Mouse (Mus musculus) stomach, embryonic 16.5 days (tissue): ENCODE measurements around the gene Tmem25. TPM values are rescaled to one million over a fixed set of nuclear protein-coding genes. Genes with fewer than 3 reads are reported as not detected.
"Not testable (repeated sequence)": the region's sequence is repeated elsewhere in the genome, so short reads cannot be mapped to it uniquely, and the experiment has no call there.

ENCODE experiments used
- ATAC-seq: fragments of 200-750 bp; cut with Nextera tagmentation; 2 replicates; pipeline ENCODE4 v1.8.0; 2017; ENCODE audit warnings: moderate number of reproducible peaks, moderate TSS enrichment; ENCODE audit not compliant: insufficient read depth, low FRiP score
- H3K27ac ChIP-seq: fragments of 300-500 bp; sonication (generic); 2 replicates; pipeline ENCODE4 v1.5.1; 2014; ENCODE audit warnings: low read length
- H3K27me3 ChIP-seq: fragments of 300-500 bp; sonication (generic); 2 replicates; pipeline ENCODE4 v1.6.1; 2014; ENCODE audit warnings: low read length, control low read depth, mixed read lengths; ENCODE audit not compliant: control insufficient read depth, insufficient read depth
- H3K36me3 ChIP-seq: fragments of 300-500 bp; sonication (generic); 2 replicates; pipeline ENCODE4 v1.6.1; 2014; ENCODE audit warnings: low read length; ENCODE audit not compliant: control insufficient read depth, insufficient read depth
- H3K4me1 ChIP-seq: fragments of 300-500 bp; sonication (generic); 2 replicates; pipeline ENCODE4 v1.6.1; 2014; ENCODE audit warnings: low read length, control low read depth, mixed read lengths; ENCODE audit not compliant: control insufficient read depth, insufficient read depth
- H3K4me2 ChIP-seq: fragments of 300-500 bp; sonication (generic); 2 replicates; pipeline ENCODE4 v1.6.1; 2014; ENCODE audit warnings: low read depth, low read length, mixed read lengths
- H3K4me3 ChIP-seq: fragments of 300-500 bp; sonication (generic); replicated peaks from 2 replicates; pipeline ENCODE4 v1.5.1; 2014; ENCODE audit warnings: mild to moderate bottlenecking, low read length
- H3K9ac ChIP-seq: fragments of 300-500 bp; sonication (generic); 2 replicates; pipeline ENCODE4 v1.6.1; 2014; ENCODE audit warnings: low read length
- H3K9me3 ChIP-seq: fragments of 300-500 bp; sonication (generic); replicated peaks from 2 replicates; pipeline ENCODE4 v1.6.1; 2016; ENCODE audit warnings: low read length, control low read depth; ENCODE audit not compliant: control insufficient read depth
- WGBS: fragments of 180-500 bp; shearing (Covaris S2); extraction: QIAGEN DNeasy Blood & Tissue Kit; methylation state at CpG from one replicate; pipeline ENCODE4 v1.1.7; 2014; 5-methylcytosine and 5-hydroxymethylcytosine counted together
- polyA plus RNA-seq: library from polyadenylated mRNA; unstranded; fragments of >200 nt; fragmentation: Nextera tagmentation; extraction: Ambion mirVana; gene quantifications from 2 replicates; pipeline ENCODE4 v1.2.1, GENCODE M21; 2015

The Tmem25 gene
- polyA plus RNA-seq, 1 experiment from 2014 or later = 3.6 TPM

DNA sequence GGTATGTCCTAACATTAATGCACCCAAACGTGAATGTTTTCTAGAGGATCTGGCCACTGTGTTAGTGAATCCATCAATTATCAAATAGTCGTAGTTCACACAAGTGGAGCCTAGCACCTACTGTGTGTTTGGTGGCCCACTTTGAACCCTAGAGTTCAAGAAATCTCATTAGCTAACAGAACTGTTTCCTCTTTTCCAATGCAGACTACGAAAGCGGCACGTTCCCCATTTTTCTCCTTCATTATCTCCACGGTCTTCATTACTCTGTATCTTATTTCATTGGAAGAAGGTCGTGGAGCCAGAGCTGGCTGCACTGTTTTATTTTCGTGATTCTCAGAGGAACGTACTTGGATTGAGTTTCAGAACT lies 834 bp upstream of the Tmem25 start:
- H3K27me3 ChIP-seq = no peaks in the 10 kb centered on the region
- peak overlapping the region; percentile 80; the same call in 1 of the 2 replicates for H3K9ac ChIP-seq
- peak overlapping the region; percentile 96 for H3K4me2 ChIP-seq
- ATAC-seq = no peak
- peaks cover 12% of the 10 kb centered on the region for H3K4me1 ChIP-seq
- H3K36me3 ChIP-seq = no peaks in the 10 kb centered on the region
- H3K9me3 ChIP-seq = no peaks in the 10 kb centered on the region
- 26% methylated on average over 9 of the region's 9 CpGs for WGBS
- H3K27ac ChIP-seq = peak overlapping the region; percentile 82
- peak overlapping the region; percentile 70 for H3K4me3 ChIP-seq

DNA sequence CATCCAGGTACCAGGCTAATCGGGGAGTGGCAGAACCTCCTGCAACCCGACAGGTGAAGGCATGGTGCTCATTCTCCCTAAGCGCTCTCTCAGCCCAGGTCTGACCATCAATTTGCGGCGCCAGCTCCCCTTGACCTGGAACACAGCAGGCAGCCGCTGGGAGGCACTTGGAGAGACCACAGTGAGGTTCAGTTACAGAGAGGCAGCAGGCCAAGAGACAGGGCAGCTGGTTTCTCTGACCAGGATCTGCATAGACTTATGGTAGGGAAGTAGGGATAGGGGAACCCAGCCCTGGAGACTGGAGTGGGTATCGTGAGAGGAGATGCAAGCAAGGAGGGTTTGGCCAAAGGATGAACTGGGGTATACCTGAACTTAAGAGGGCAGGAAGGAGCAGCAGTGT lies 809 bp downstream of the Tmem25 start:
- Histone ChIP-seq H3K27ac (no peak overlapping the region), H3K36me3 (no peaks in the 10 kb centered on the region), H3K4me3 (no peak overlapping the region; the same call in 1 of the 2 replicates), H3K9me3 (no peaks in the 10 kb centered on the region), H3K9ac (no peak overlapping the region; the same call in 1 of the 2 replicates), H3K27me3 (no peaks in the 10 kb centered on the region), H3K4me1 (peaks cover 12% of the 10 kb centered on the region), H3K4me2 (peak overlapping the region; percentile 96; the same call in 1 of the 2 replicates)
- no peak for ATAC-seq
- 44% methylated on average over 7 of the region's 7 CpGs for WGBS

DNA sequence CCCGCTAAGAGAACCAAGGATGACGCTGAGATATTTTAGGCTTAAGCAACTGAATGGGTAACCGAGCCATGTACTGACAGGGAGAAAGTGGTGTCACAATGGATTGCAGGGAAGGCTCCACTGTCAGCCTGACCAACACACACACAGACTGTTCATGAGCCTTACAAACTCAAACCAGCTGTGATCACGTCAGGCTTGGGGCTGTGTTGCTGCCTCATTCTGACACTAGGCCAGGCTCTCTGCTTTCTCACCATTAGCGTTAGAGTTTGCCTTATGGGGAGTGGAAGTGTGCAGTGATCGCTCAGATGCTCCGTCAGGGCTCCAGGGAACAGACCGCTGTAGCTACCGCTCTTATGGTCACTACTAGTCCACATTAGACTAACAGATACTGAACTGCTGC lies 6.3 kb downstream of the Tmem25 start:
- Histone ChIP-seq H3K4me2 (no peak overlapping the region), H3K4me1 (no peaks in the 10 kb centered on the region), H3K9me3 (no peaks in the 10 kb centered on the region), H3K4me3 (no peak overlapping the region), H3K27me3 (no peaks in the 10 kb centered on the region), H3K9ac (no peak overlapping the region), H3K27ac (no peak overlapping the region), H3K36me3 (peaks cover 4% of the 10 kb centered on the region; the same call in 1 of the 2 replicates)
- WGBS = 79% methylated on average over 9 of the region's 9 CpGs
- no peak for ATAC-seq

DNA sequence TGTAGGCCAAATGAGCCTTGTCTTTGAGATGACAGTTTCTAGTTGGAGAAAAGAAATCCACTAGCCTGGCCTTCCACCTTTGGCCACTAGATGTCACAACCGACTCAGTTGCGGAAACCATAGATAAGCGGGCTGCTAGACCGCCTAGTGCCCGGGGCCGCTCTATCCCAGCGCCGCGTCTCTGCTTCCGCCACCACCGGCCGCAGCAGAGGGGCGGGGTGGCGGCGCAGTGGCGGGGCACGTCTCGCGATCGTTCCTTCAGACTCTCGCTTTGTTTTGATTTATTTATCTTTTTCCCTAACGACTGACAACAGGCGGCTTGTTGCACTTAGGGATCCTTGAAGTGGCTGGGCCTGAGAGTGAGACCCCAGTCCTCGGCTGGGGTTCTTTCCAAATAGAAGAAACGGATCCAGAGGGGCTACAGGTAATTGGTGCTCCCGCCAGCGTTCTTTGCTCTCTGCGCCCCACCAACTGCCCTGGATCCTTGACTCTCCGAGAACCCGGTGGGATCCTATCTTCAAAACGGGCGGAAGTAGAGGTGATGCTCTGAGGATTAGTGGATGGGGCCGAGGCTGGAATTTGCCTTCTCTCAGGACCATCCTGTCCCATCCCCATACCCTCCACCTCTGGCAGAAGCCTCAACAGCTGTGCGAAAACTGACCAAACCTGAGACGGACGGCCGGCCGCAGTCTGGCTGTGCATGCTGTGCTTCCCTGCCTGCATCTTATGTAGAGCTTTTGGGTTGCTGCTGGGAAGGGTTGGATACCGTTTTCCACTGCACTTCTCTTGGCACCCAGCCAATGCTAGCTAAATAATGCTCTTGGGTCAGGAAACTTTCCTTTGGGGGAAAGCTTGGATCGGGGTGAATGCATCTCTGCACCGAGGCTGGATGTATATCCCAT lies 26.1 kb downstream of the Tmem25 start:
- WGBS = under 1% methylated on average over 41 of the region's 41 CpGs

DNA sequence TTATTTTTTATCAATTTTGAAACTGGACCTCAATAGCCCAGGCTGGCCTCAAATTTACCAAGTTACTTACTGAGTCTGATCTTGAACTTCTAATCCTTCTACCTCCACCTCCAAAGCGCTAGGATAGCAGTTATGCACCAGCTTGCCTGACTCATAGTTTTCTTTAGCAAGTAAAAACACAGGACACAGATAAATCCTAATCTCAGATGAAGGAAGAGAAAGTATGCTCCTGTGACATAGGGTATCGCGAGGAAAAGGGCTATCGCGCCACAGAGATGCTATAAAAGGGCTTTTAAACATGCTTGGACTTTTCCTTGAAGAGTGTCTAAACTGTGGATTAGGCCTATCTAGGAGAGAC lies 26.7 kb downstream of the Tmem25 start:
- H3K9me3 ChIP-seq = no peaks in the 10 kb centered on the region
- no peak overlapping the region for H3K4me2 ChIP-seq
- WGBS = 29% methylated on average over 5 of the region's 5 CpGs
- peaks cover 2% of the 10 kb centered on the region; the same call in 1 of the 2 replicates for H3K4me1 ChIP-seq
- ATAC-seq = no peak
- peak overlapping the region; percentile 65; the same call in 1 of the 2 replicates for H3K27ac ChIP-seq
- peak overlapping the region; percentile 3; the same call in 1 of the 2 replicates for H3K9ac ChIP-seq
- no peaks in the 10 kb centered on the region for H3K27me3 ChIP-seq
- H3K4me3 ChIP-seq = no peak overlapping the region
- no peaks in the 10 kb centered on the region for H3K36me3 ChIP-seq

More for the DNA sequence above, 26.1 kb downstream of the Tmem25 start:
- H3K4me2 ChIP-seq = peak overlapping the region; percentile 86
- H3K27me3 ChIP-seq = no peaks in the 10 kb centered on the region
- H3K4me1 ChIP-seq = peaks cover 2% of the 10 kb centered on the region; the same call in 1 of the 2 replicates
- H3K9ac ChIP-seq = peak overlapping the region; percentile 85
- ATAC-seq = peak; percentile 99
- H3K36me3 ChIP-seq = no peaks in the 10 kb centered on the region
- no peaks in the 10 kb centered on the region for H3K9me3 ChIP-seq
- H3K4me3 ChIP-seq = peak overlapping the region; percentile 69
- H3K27ac ChIP-seq = peak overlapping the region; percentile 78

DNA sequence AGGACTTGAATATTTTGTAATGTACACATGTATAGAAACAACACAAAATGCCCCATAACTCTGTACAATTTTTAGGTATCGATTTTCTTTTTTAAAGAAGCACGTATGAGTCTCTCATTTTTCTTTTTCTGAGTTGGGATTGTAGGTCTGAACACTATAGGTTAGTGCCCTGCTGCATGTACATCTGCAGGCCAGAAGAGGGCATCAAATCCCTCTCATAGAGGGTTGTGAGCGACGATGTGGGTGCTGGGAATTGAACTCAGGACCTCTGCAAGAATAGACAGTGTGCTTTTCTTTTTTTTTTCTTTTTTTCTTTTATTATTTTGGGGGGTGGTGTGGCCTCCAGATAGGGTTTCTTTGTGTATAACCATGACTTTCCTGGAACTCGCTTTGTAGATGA lies 27.7 kb downstream of the Tmem25 start:
- WGBS = 87% methylated on average over 5 of the region's 5 CpGs
- ATAC-seq = no peak
- H3K27me3 ChIP-seq = no peaks in the 10 kb centered on the region
- no peak overlapping the region for H3K4me2 ChIP-seq
- H3K27ac ChIP-seq = no peak overlapping the region
- H3K9me3 ChIP-seq = no peaks in the 10 kb centered on the region
- H3K36me3 ChIP-seq = no peaks in the 10 kb centered on the region
- H3K9ac ChIP-seq = no peak overlapping the region
- H3K4me3 ChIP-seq = no peak overlapping the region
- H3K4me1 ChIP-seq = peaks cover 2% of the 10 kb centered on the region; the same call in 1 of the 2 replicates

DNA sequence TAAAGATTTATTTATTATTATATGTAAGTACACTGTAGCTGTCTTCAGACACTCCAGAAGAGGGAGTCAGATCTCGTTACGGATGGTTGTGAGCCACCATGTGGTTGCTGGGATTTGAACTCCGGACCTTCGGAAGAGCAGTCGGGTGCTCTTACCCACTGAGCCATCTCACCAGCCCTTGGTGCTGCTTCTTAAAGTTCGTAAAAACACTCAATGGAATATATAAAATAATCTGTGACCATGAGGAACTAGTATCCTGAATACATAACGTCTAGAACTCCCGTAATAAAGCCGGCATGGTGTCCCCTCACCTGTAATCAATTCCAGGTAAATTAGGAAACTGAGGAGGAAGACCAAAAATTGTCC lies 31.1 kb downstream of the Tmem25 start:
- not testable (repeated sequence) for H3K9ac ChIP-seq
- peak overlapping the region; percentile 98; the same call in 1 of the 2 replicates for H3K27ac ChIP-seq

DNA sequence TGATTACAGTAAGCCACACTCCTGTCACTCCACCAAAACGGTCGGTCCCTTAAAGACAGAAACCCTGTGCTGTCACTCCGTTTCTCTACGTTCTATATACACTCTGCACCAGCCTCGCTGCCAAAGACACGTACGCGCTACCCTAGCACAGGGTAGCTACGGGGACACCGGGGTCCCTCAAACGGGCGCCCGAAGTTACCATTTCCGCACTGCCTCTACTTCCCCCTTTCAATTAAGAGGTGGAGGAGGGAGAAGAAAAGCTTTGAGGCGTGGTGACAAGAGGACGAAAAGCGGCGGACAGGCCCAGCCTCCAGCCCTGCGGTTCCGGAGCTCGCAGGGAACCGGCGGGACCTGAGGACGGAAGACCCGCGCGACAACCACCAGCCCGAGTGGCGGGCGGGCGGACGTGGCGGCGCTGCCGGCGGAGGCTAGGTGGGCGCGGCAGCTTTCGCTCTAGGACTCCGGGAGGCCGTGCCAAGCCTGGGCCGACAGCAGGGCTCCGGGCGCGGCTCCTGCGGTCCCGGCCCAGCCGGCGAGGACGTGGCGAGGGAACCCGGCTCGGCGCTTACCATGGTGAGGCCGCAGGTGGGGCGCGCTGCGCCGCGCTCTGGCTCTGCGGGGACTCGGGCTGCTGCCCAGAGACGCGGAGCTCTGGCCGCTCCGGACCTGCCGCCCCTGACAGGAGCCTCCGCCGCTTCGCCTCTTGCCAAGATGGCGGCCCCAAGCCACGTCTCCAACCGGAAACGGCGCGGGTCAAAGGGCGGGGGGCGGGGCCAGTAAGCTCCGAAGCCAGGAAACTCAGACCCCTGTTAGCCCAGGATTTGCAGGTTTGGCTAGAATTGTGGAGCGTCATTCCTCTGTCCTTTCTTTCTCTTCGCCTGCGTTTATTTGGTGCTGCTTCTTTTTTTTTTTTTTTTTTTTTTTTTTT lies 31.7 kb downstream of the Tmem25 start, which contains the start of the genes Arcn1 and Ift46:
TSS of gene Arcn1 (minus strand) at position 745 of the 928 bp plus-strand sequence.
TSS of gene Ift46 (plus strand) at position 808 of the 928 bp plus-strand sequence.
- Histone ChIP-seq H3K27me3 (no peaks in the 10 kb centered on the region), H3K4me3 (peak within 1 kb of the TSS; percentile 71), H3K9me3 (no peaks in the 10 kb centered on the region), H3K4me1 (peaks cover 18% of the 10 kb centered on the region), H3K9ac (peak within 1 kb of the TSS; percentile 98), H3K4me2 (peak within 1 kb of the TSS; percentile 79), H3K36me3 (no peaks in the 10 kb centered on the region), H3K27ac (peak within 1 kb of the TSS; percentile 98)
- peak; percentile 92 for ATAC-seq
- WGBS = under 1% methylated on average over 78 of the region's 82 CpGs

More for the DNA sequence above, 31.1 kb downstream of the Tmem25 start:
- 40% methylated on average over 7 of the region's 9 CpGs for WGBS
- peak overlapping the region; percentile 23 for H3K4me2 ChIP-seq
- H3K4me3 ChIP-seq = peak overlapping the region; percentile 71
- H3K9me3 ChIP-seq, H3K27me3 ChIP-seq, H3K36me3 ChIP-seq, ATAC-seq: not testable (repeated sequence)
- peaks cover 15% of the 10 kb centered on the region for H3K4me1 ChIP-seq
